Mouse (Mus musculus) stomach, embryonic 16.5 days (tissue): ENCODE data around the gene Mylk. TPM values are rescaled to one million over a fixed set of nuclear protein-coding genes. Genes with fewer than 3 reads are reported as not detected.

Source experiments
- ATAC-seq: fragments of 200-750 bp; cut with Nextera tagmentation; 2 replicates; pipeline ENCODE4 v1.8.0; 2017; ENCODE audit warnings: moderate number of reproducible peaks, moderate TSS enrichment; ENCODE audit not compliant: insufficient read depth, low FRiP score
- H3K27ac ChIP-seq: fragments of 300-500 bp; sonication (generic); 2 replicates; pipeline ENCODE4 v1.5.1; 2014; ENCODE audit warnings: low read length
- H3K27me3 ChIP-seq: fragments of 300-500 bp; sonication (generic); 2 replicates; pipeline ENCODE4 v1.6.1; 2014; ENCODE audit warnings: low read length, control low read depth, mixed read lengths; ENCODE audit not compliant: control insufficient read depth, insufficient read depth
- H3K36me3 ChIP-seq: fragments of 300-500 bp; sonication (generic); 2 replicates; pipeline ENCODE4 v1.6.1; 2014; ENCODE audit warnings: low read length; ENCODE audit not compliant: control insufficient read depth, insufficient read depth
- H3K4me1 ChIP-seq: fragments of 300-500 bp; sonication (generic); 2 replicates; pipeline ENCODE4 v1.6.1; 2014; ENCODE audit warnings: low read length, control low read depth, mixed read lengths; ENCODE audit not compliant: control insufficient read depth, insufficient read depth
- H3K4me2 ChIP-seq: fragments of 300-500 bp; sonication (generic); 2 replicates; pipeline ENCODE4 v1.6.1; 2014; ENCODE audit warnings: low read depth, low read length, mixed read lengths
- H3K4me3 ChIP-seq: fragments of 300-500 bp; sonication (generic); replicated peaks from 2 replicates; pipeline ENCODE4 v1.5.1; 2014; ENCODE audit warnings: mild to moderate bottlenecking, low read length
- H3K9ac ChIP-seq: fragments of 300-500 bp; sonication (generic); 2 replicates; pipeline ENCODE4 v1.6.1; 2014; ENCODE audit warnings: low read length
- H3K9me3 ChIP-seq: fragments of 300-500 bp; sonication (generic); replicated peaks from 2 replicates; pipeline ENCODE4 v1.6.1; 2016; ENCODE audit warnings: low read length, control low read depth; ENCODE audit not compliant: control insufficient read depth
- WGBS: fragments of 180-500 bp; shearing (Covaris S2); extraction: QIAGEN DNeasy Blood & Tissue Kit; methylation state at CpG from one replicate; pipeline ENCODE4 v1.1.7; 2014; 5-methylcytosine and 5-hydroxymethylcytosine counted together
- polyA plus RNA-seq: library from polyadenylated mRNA; unstranded; fragments of >200 nt; fragmentation: Nextera tagmentation; extraction: Ambion mirVana; gene quantifications from 2 replicates; pipeline ENCODE4 v1.2.1, GENCODE M21; 2015

Mylk gene
- polyA plus RNA-seq, 1 experiment from 2014 or later: 371 TPM

DNA sequence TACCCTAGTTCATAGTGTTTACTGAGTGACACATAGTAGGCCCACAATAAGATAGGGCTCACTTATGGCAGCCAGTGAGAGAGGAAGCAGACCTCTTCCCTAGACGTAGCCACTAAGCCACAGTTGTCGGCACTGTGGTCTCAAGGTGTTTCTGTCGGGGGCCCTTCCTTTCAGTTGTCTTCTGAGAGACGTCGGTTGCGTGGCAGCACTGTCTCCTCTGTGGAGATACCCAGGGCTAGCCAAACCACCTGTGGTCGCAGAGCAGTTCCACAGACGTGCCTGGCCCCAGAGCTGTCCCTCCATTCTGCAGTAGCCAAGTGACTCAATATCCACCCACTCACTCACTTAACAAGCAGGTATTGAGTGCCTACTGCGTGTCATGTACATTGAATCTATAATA, 205.9 kb downstream of the Mylk start:
- 79% methylated on average over 9 of the region's 9 CpGs for WGBS
- no peak overlapping the region for H3K4me3 ChIP-seq
- H3K9ac ChIP-seq: no peak overlapping the region
- no peak; the same call in 1 of the 2 replicates for ATAC-seq
- no peak overlapping the region for H3K27ac ChIP-seq
- no peaks in the 10 kb centered on the region for H3K4me1 ChIP-seq
- no peaks in the 10 kb centered on the region for H3K27me3 ChIP-seq
- H3K36me3 ChIP-seq: 0 out of 2 replicates have a peak, but pooled peaks cover 6% of the 10 kb centered on the region
- H3K4me2 ChIP-seq: no peak overlapping the region
- 0 out of 2 replicates have a peak, but pooled peaks cover 6% of the 10 kb centered on the region for H3K9me3 ChIP-seq

DNA sequence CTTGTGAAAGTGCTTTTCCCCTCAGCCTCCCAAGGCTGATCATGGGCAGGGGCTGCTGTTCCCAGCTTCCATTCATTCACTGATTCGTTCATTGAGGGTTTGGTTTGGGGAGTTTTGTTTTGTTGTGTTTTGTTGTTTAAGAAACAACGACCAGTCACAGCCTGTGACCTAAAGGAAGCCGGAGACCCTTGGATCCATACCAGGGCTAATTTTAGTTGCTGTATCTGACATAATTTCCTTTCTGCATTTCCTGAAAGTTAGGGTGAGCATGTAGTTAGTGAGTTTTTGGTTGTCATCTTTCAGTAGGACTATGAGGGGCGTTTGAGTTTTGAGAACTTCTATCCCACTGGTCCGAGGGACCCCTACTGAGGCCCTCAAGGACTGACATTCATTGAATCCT, 207.2 kb downstream of the Mylk start:
- Histone ChIP-seq H3K9ac (no peak overlapping the region), H3K36me3 (0 out of 2 replicates have a peak, but pooled peaks cover 6% of the 10 kb centered on the region), H3K27me3 (no peaks in the 10 kb centered on the region), H3K4me2 (no peak overlapping the region), H3K27ac (peak overlapping the region; percentile 39; the same call in 1 of the 2 replicates), H3K4me3 (no peak overlapping the region), H3K9me3 (0 out of 2 replicates have a peak, but pooled peaks cover 6% of the 10 kb centered on the region), H3K4me1 (no peaks in the 10 kb centered on the region)
- no peak for ATAC-seq
- WGBS: 62% methylated on average over 5 of the region's 5 CpGs

GRCm38 (mm10) chr16:34952798-34953197, 207.8 kb downstream of the Mylk start:
- Histone ChIP-seq H3K9ac (no peak overlapping the region), H3K27me3 (no peaks in the 10 kb centered on the region), H3K4me2 (no peak overlapping the region), H3K4me1 (0 out of 2 replicates have a peak, but pooled peaks cover 3% of the 10 kb centered on the region), H3K36me3 (0 out of 2 replicates have a peak, but pooled peaks cover 6% of the 10 kb centered on the region), H3K9me3 (0 out of 2 replicates have a peak, but pooled peaks cover 6% of the 10 kb centered on the region), H3K4me3 (no peak overlapping the region), H3K27ac (peak overlapping the region; percentile 39; the same call in 1 of the 2 replicates)
- 73% methylated on average over 3 of the region's 3 CpGs for WGBS
- no peak; the same call in 1 of the 2 replicates for ATAC-seq

- Histone ChIP-seq H3K27ac (no peak overlapping the region), H3K4me2 (no peak overlapping the region), H3K27me3 (no peaks in the 10 kb centered on the region), H3K4me1 (peaks cover 6% of the 10 kb centered on the region; the same call in 1 of the 2 replicates), H3K9me3 (0 out of 2 replicates have a peak, but pooled peaks cover 6% of the 10 kb centered on the region), H3K4me3 (no peak overlapping the region), H3K36me3 (0 out of 2 replicates have a peak, but pooled peaks cover 6% of the 10 kb centered on the region), H3K9ac (no peak overlapping the region)
- ATAC-seq: no peak
- 85% methylated on average over 10 of the region's 10 CpGs for WGBS
These were observed 208.5 kb downstream of the Mylk start for GRCm38 (mm10) chr16:34953501-34953900.

GRCm38 (mm10) chr16:34957487-34958230, 212.6 kb downstream of the Mylk start:
- Histone ChIP-seq H3K36me3 (0 out of 2 replicates have a peak, but pooled peaks cover 6% of the 10 kb centered on the region), H3K9me3 (0 out of 2 replicates have a peak, but pooled peaks cover 6% of the 10 kb centered on the region), H3K9ac (no peak overlapping the region), H3K27ac (peak overlapping the region; percentile 77), H3K4me3 (no peak overlapping the region), H3K4me1 (peaks cover 37% of the 10 kb centered on the region), H3K4me2 (no peak overlapping the region), H3K27me3 (no peaks in the 10 kb centered on the region)
- WGBS: 53% methylated on average over 8 of the region's 8 CpGs
- no peak for ATAC-seq

DNA sequence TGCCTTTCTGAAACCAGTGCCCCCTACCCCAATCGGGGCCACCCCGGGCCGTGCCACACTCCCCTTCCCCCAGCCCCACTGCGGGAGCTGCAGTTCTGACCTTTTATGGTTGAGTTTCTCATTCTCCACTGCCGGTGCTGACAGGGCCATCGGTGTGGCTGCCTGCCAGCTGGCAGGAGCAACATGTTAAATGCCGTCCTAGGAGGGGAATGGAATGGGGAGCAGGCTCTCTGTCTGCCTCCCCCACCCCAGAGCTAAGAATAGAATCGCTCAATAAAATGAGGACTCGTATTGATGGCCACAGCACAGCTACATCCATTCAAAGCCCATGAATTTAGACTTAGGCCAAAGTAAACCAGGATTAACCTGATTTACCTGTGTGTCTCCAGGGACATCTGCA, 213.7 kb downstream of the Mylk start:
- peak overlapping the region; percentile 77 for H3K27ac ChIP-seq
- peaks cover 44% of the 10 kb centered on the region for H3K4me1 ChIP-seq
- H3K27me3 ChIP-seq: no peaks in the 10 kb centered on the region
- H3K4me3 ChIP-seq: no peak overlapping the region
- H3K36me3 ChIP-seq: 0 out of 2 replicates have a peak, but pooled peaks cover 6% of the 10 kb centered on the region
- ATAC-seq: peak; percentile 83
- 18% methylated on average over 9 of the region's 9 CpGs for WGBS
- H3K9ac ChIP-seq: no peak overlapping the region
- H3K9me3 ChIP-seq: 0 out of 2 replicates have a peak, but pooled peaks cover 6% of the 10 kb centered on the region
- no peak overlapping the region for H3K4me2 ChIP-seq

DNA sequence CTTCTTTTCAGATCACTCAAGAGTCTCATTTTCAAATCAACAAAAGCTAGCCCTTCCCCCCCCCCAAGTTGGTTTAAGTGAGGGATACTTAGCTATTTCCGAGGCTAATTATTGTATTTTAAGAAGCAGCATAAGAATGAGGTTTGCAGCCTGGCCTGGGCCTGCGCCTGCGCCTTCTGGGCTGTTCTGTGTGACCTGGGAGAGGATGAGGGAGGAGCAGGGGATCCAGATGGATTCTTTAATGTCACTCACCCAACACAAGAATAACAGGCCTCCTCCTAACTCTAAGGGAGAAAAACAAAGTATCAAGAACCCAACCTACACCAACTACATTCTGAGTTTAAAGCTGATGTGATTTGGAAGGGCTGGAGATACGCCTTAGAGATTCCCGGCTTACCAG, 214.3 kb downstream of the Mylk start:
- no peak overlapping the region for H3K4me2 ChIP-seq
- H3K27me3 ChIP-seq: no peaks in the 10 kb centered on the region
- H3K4me3 ChIP-seq: no peak overlapping the region
- 0 out of 2 replicates have a peak, but pooled peaks cover 6% of the 10 kb centered on the region for H3K36me3 ChIP-seq
- H3K9me3 ChIP-seq: 0 out of 2 replicates have a peak, but pooled peaks cover 6% of the 10 kb centered on the region
- H3K4me1 ChIP-seq: peaks cover 44% of the 10 kb centered on the region
- 76% methylated on average over 5 of the region's 5 CpGs for WGBS
- ATAC-seq: no peak
- H3K27ac ChIP-seq: peak overlapping the region; percentile 77
- H3K9ac ChIP-seq: 0 out of 2 replicates have a peak overlapping the region, but pooled peaks have one; percentile 2

GRCm38 (mm10) chr16:34960243-34960642, 215.2 kb downstream of the Mylk start:
- peaks cover 44% of the 10 kb centered on the region for H3K4me1 ChIP-seq
- no peak overlapping the region for H3K4me3 ChIP-seq
- WGBS: 73% methylated on average over 5 of the region's 5 CpGs
- peak overlapping the region; percentile 3; the same call in 1 of the 2 replicates for H3K9ac ChIP-seq
- no peaks in the 10 kb centered on the region for H3K27me3 ChIP-seq
- ATAC-seq: no peak
- no peak overlapping the region for H3K4me2 ChIP-seq
- H3K36me3 ChIP-seq: no peaks in the 10 kb centered on the region
- H3K9me3 ChIP-seq: no peaks in the 10 kb centered on the region
- peak overlapping the region; percentile 77 for H3K27ac ChIP-seq
